Mouse (Mus musculus): Measurements from ENCODE around the gene Gpr153. TPM values are rescaled to one million over a fixed set of nuclear protein-coding genes. Genes with fewer than 3 reads are reported as not detected.
A peak's percentile ranks its signal among the peaks of the same experiment; 100 is the strongest.

Gpr153 gene
- polyA plus RNA-seq, 1 experiment from 2014 or later = 21.9 TPM

GRCm38 (mm10) chr4:152307542-152307941 is 33.5 kb downstream of the Gpr153 start:
- Histone ChIP-seq H3K4me3 (no peak overlapping the region), H3K27ac (no peak overlapping the region), H3K4me1 (peaks cover 5% of the 10 kb centered on the region; the same call in 1 of the 2 replicates), H3K36me3 (peaks cover 55% of the 10 kb centered on the region), H3K4me2 (no peak overlapping the region), H3K9ac (no peak overlapping the region), H3K27me3 (peaks cover 27% of the 10 kb centered on the region), H3K9me3 (no peaks in the 10 kb centered on the region)
- 82% methylated on average over 9 of the region's 9 CpGs for WGBS
- ATAC-seq (ENCODE audit: insufficient number of reproducible peaks, low FRiP score, low TSS enrichment, low read depth) = 0 out of 2 replicates have a peak, but pooled peaks have one; percentile 4

GRCm38 (mm10) chr4:152312186-152312585 is 38.2 kb downstream of the Gpr153 start:
- peaks cover 15% of the 10 kb centered on the region for H3K36me3 ChIP-seq
- H3K27ac ChIP-seq = no peak overlapping the region
- no peak for ATAC-seq (ENCODE audit: insufficient number of reproducible peaks, low FRiP score, low TSS enrichment, low read depth)
- H3K4me3 ChIP-seq = peak overlapping the region; percentile 33; the same call in 1 of the 2 replicates
- no peak overlapping the region for H3K9ac ChIP-seq
- no peaks in the 10 kb centered on the region for H3K9me3 ChIP-seq
- H3K4me1 ChIP-seq = peaks cover 26% of the 10 kb centered on the region
- H3K27me3 ChIP-seq = peaks cover 73% of the 10 kb centered on the region
- WGBS = 2% methylated on average over 14 of the region's 14 CpGs
- peak overlapping the region; percentile 58; the same call in 1 of the 2 replicates for H3K4me2 ChIP-seq

- no peak overlapping the region for H3K27ac ChIP-seq
- H3K4me1 ChIP-seq = peaks cover 29% of the 10 kb centered on the region
- peak overlapping the region; percentile 58 for H3K4me2 ChIP-seq
- no peak for ATAC-seq (ENCODE audit: insufficient number of reproducible peaks, low FRiP score, low TSS enrichment, low read depth)
- peaks cover 11% of the 10 kb centered on the region for H3K36me3 ChIP-seq
- no peaks in the 10 kb centered on the region for H3K9me3 ChIP-seq
- H3K27me3 ChIP-seq = peaks cover 83% of the 10 kb centered on the region
- H3K9ac ChIP-seq = no peak overlapping the region
- peak overlapping the region; percentile 33 for H3K4me3 ChIP-seq
- WGBS = under 1% methylated on average over 29 of the region's 29 CpGs
Measured at GRCm38 (mm10) chr4:152313211-152313632, 39.2 kb downstream of the Gpr153 start.

- Histone ChIP-seq H3K9me3 (no peaks in the 10 kb centered on the region), H3K36me3 (peaks cover 5% of the 10 kb centered on the region; the same call in 1 of the 2 replicates), H3K4me1 (peaks cover 34% of the 10 kb centered on the region), H3K4me2 (peak overlapping the region; percentile 58; the same call in 1 of the 2 replicates), H3K27me3 (peaks cover 91% of the 10 kb centered on the region), H3K27ac (no peak overlapping the region), H3K4me3 (no peak overlapping the region), H3K9ac (no peak overlapping the region)
- no peak for ATAC-seq (ENCODE audit: insufficient number of reproducible peaks, low FRiP score, low TSS enrichment, low read depth)
Measured at GRCm38 (mm10) chr4:152313934-152314333, 39.9 kb downstream of the Gpr153 start.

- Histone ChIP-seq H3K4me3 (peak overlapping the region; percentile 26), H3K27ac (no peak overlapping the region), H3K9me3 (no peaks in the 10 kb centered on the region), H3K9ac (no peak overlapping the region), H3K27me3 (peaks cover 85% of the 10 kb centered on the region), H3K4me2 (peak overlapping the region; percentile 38), H3K36me3 (no peaks in the 10 kb centered on the region), H3K4me1 (peaks cover 36% of the 10 kb centered on the region)
- WGBS = under 1% methylated on average over 43 of the region's 43 CpGs
- ATAC-seq (ENCODE audit: insufficient number of reproducible peaks, low FRiP score, low TSS enrichment, low read depth) = no peak
Measured at GRCm38 (mm10) chr4:152315498-152316213, 41.6 kb downstream of the Gpr153 start.

- no peaks in the 10 kb centered on the region for H3K36me3 ChIP-seq
- H3K4me2 ChIP-seq = no peak overlapping the region
- H3K4me3 ChIP-seq = no peak overlapping the region
- no peak overlapping the region for H3K9ac ChIP-seq
- no peak for ATAC-seq (ENCODE audit: insufficient number of reproducible peaks, low FRiP score, low TSS enrichment, low read depth)
- peaks cover 30% of the 10 kb centered on the region for H3K4me1 ChIP-seq
- H3K9me3 ChIP-seq = no peaks in the 10 kb centered on the region
- H3K27me3 ChIP-seq = peaks cover 65% of the 10 kb centered on the region
- 78% methylated on average over 6 of the region's 6 CpGs for WGBS
- H3K27ac ChIP-seq = no peak overlapping the region
Measured at GRCm38 (mm10) chr4:152317631-152318033, 43.6 kb downstream of the Gpr153 start.

- peaks cover 20% of the 10 kb centered on the region for H3K4me1 ChIP-seq
- no peaks in the 10 kb centered on the region for H3K36me3 ChIP-seq
- WGBS = 6% methylated on average over 26 of the region's 26 CpGs
- no peak within 1 kb of the TSS for H3K9ac ChIP-seq
- no peak within 1 kb of the TSS for H3K27ac ChIP-seq
- H3K27me3 ChIP-seq = peaks cover 55% of the 10 kb centered on the region
- ATAC-seq (ENCODE audit: insufficient number of reproducible peaks, low FRiP score, low TSS enrichment, low read depth) = no peak
- H3K4me2 ChIP-seq = peak within 1 kb of the TSS; percentile 13; the same call in 1 of the 2 replicates
- H3K4me3 ChIP-seq = peak within 1 kb of the TSS; percentile 12; the same call in 1 of the 2 replicates
- no peaks in the 10 kb centered on the region for H3K9me3 ChIP-seq
Measured at GRCm38 (mm10) chr4:152318517-152319234, 44.6 kb downstream of the Gpr153 start, which contains the start of gene Rnf207. Rnf207 (minus strand) TSS chr4:152318993.

- Histone ChIP-seq H3K27ac (no peak overlapping the region), H3K4me2 (no peak overlapping the region), H3K27me3 (peaks cover 27% of the 10 kb centered on the region), H3K4me1 (peaks cover 13% of the 10 kb centered on the region), H3K9ac (no peak overlapping the region), H3K9me3 (no peaks in the 10 kb centered on the region), H3K36me3 (no peaks in the 10 kb centered on the region), H3K4me3 (no peak overlapping the region)
- WGBS = 42% methylated on average over 5 of the region's 5 CpGs
- ATAC-seq (ENCODE audit: insufficient number of reproducible peaks, low FRiP score, low TSS enrichment, low read depth) = no peak
Measured at GRCm38 (mm10) chr4:152321464-152321863, 47.4 kb downstream of the Gpr153 start.

- Histone ChIP-seq H3K9me3 (no peaks in the 10 kb centered on the region), H3K4me2 (peak overlapping the region; percentile 39), H3K9ac (no peak overlapping the region), H3K36me3 (peaks cover 20% of the 10 kb centered on the region), H3K27me3 (no peaks in the 10 kb centered on the region), H3K27ac (peak overlapping the region; percentile 54; the same call in 1 of the 2 replicates), H3K4me3 (peak overlapping the region; percentile 95), H3K4me1 (peaks cover 20% of the 10 kb centered on the region)
- peak; percentile 28; the same call in 1 of the 2 replicates for ATAC-seq (ENCODE audit: insufficient number of reproducible peaks, low FRiP score, low TSS enrichment, low read depth)
- WGBS = 52% methylated on average over 16 of the region's 16 CpGs
Measured at GRCm38 (mm10) chr4:152324641-152325562, 50.9 kb downstream of the Gpr153 start.

GRCm38 (mm10) chr4:152325574-152326411 is 51.8 kb downstream of the Gpr153 start, which contains the start of gene Rpl22:
Rpl22 (plus strand) TSS chr4:152325742.
- peak; percentile 88 for ATAC-seq (ENCODE audit: insufficient number of reproducible peaks, low FRiP score, low TSS enrichment, low read depth)
- under 1% methylated on average over 70 of the region's 70 CpGs for WGBS
- peaks cover 20% of the 10 kb centered on the region for H3K4me1 ChIP-seq
- H3K36me3 ChIP-seq = peaks cover 29% of the 10 kb centered on the region
- peak within 1 kb of the TSS; percentile 80 for H3K27ac ChIP-seq
- peak within 1 kb of the TSS; percentile 98 for H3K9ac ChIP-seq
- peak within 1 kb of the TSS; percentile 52 for H3K4me2 ChIP-seq
- no peaks in the 10 kb centered on the region for H3K27me3 ChIP-seq
- H3K9me3 ChIP-seq = no peaks in the 10 kb centered on the region
- H3K4me3 ChIP-seq = peak within 1 kb of the TSS; percentile 95

Measured in limb, embryonic 15.5 days (tissue).